Mouse (Mus musculus): ENCODE results near the gene Plekhg1. TPM values are rescaled to one million over a fixed set of nuclear protein-coding genes. Genes with fewer than 3 reads are reported as not detected.

Gene Plekhg1
- polyA plus RNA-seq, 1 experiment from 2014 or later = 16.9 TPM

GRCm38 (mm10) chr10:3702585-3702984, 37.6 kb upstream of the Plekhg1 start:
- no peaks in the 10 kb centered on the region for H3K36me3 ChIP-seq (ENCODE audit: control insufficient read depth, insufficient read depth, low read length)
- 75% methylated on average over 2 of the region's 2 CpGs for WGBS
- 0 out of 2 replicates have a peak, but pooled peaks cover 6% of the 10 kb centered on the region for H3K4me1 ChIP-seq (ENCODE audit: control insufficient read depth, insufficient read depth, low read length)
- H3K27ac ChIP-seq (ENCODE audit: low read depth, low read length) = no peak overlapping the region
- no peaks in the 10 kb centered on the region for H3K27me3 ChIP-seq (ENCODE audit: control insufficient read depth, insufficient read depth, low read length)
- no peak overlapping the region for H3K9ac ChIP-seq (ENCODE audit: low read depth, low read length)
- no peaks in the 10 kb centered on the region for H3K9me3 ChIP-seq (ENCODE audit: control insufficient read depth, low read length)
- ATAC-seq (ENCODE audit: low FRiP score, low TSS enrichment) = no peak
- no peak overlapping the region for H3K4me2 ChIP-seq (replicated peaks; ENCODE audit: low read depth, low read length)
- no peak overlapping the region for H3K4me3 ChIP-seq (ENCODE audit: low read length)

- H3K9ac ChIP-seq (ENCODE audit: low read depth, low read length) = no peak overlapping the region
- H3K27me3 ChIP-seq (ENCODE audit: control insufficient read depth, insufficient read depth, low read length) = no peaks in the 10 kb centered on the region
- no peaks in the 10 kb centered on the region for H3K4me1 ChIP-seq (ENCODE audit: control insufficient read depth, insufficient read depth, low read length)
- WGBS = 79% methylated on average over 4 of the region's 4 CpGs
- H3K36me3 ChIP-seq (ENCODE audit: control insufficient read depth, insufficient read depth, low read length) = no peaks in the 10 kb centered on the region
- no peaks in the 10 kb centered on the region for H3K9me3 ChIP-seq (ENCODE audit: control insufficient read depth, low read length)
- no peak for ATAC-seq (ENCODE audit: low FRiP score, low TSS enrichment)
- no peak overlapping the region for H3K4me2 ChIP-seq (replicated peaks; ENCODE audit: low read depth, low read length)
- no peak overlapping the region for H3K27ac ChIP-seq (ENCODE audit: low read depth, low read length)
- no peak overlapping the region for H3K4me3 ChIP-seq (ENCODE audit: low read length)
Observed at GRCm38 (mm10) chr10:3706231-3706630, 33.9 kb upstream of the Plekhg1 start.

GRCm38 (mm10) chr10:3710081-3710480, 30.1 kb upstream of the Plekhg1 start:
- Histone ChIP-seq H3K36me3 (ENCODE audit: control insufficient read depth, insufficient read depth, low read length) (no peaks in the 10 kb centered on the region), H3K9me3 (ENCODE audit: control insufficient read depth, low read length) (no peaks in the 10 kb centered on the region), H3K9ac (ENCODE audit: low read depth, low read length) (no peak overlapping the region), H3K4me3 (ENCODE audit: low read length) (no peak overlapping the region), H3K27ac (ENCODE audit: low read depth, low read length) (no peak overlapping the region), H3K4me1 (ENCODE audit: control insufficient read depth, insufficient read depth, low read length) (no peaks in the 10 kb centered on the region), H3K4me2 (replicated peaks; ENCODE audit: low read depth, low read length) (no peak overlapping the region), H3K27me3 (ENCODE audit: control insufficient read depth, insufficient read depth, low read length) (no peaks in the 10 kb centered on the region)
- ATAC-seq (ENCODE audit: low FRiP score, low TSS enrichment) = no peak
- 82% methylated on average over 3 of the region's 3 CpGs for WGBS

GRCm38 (mm10) chr10:3715302-3715943, 24.7 kb upstream of the Plekhg1 start:
- Histone ChIP-seq H3K9ac (ENCODE audit: low read depth, low read length) (no peak overlapping the region), H3K9me3 (ENCODE audit: control insufficient read depth, low read length) (no peaks in the 10 kb centered on the region), H3K4me1 (ENCODE audit: control insufficient read depth, insufficient read depth, low read length) (0 out of 2 replicates have a peak, but pooled peaks cover 2% of the 10 kb centered on the region), H3K36me3 (ENCODE audit: control insufficient read depth, insufficient read depth, low read length) (no peaks in the 10 kb centered on the region), H3K4me3 (ENCODE audit: low read length) (no peak overlapping the region), H3K27ac (ENCODE audit: low read depth, low read length) (no peak overlapping the region), H3K27me3 (ENCODE audit: control insufficient read depth, insufficient read depth, low read length) (no peaks in the 10 kb centered on the region), H3K4me2 (replicated peaks; ENCODE audit: low read depth, low read length) (no peak overlapping the region)
- 61% methylated on average over 3 of the region's 3 CpGs for WGBS
- ATAC-seq (ENCODE audit: low FRiP score, low TSS enrichment) = peak; percentile 75

GRCm38 (mm10) chr10:3718021-3718865, 21.9 kb upstream of the Plekhg1 start:
- ATAC-seq (ENCODE audit: low FRiP score, low TSS enrichment) = no peak
- no peaks in the 10 kb centered on the region for H3K27me3 ChIP-seq (ENCODE audit: control insufficient read depth, insufficient read depth, low read length)
- 67% methylated on average over 16 of the region's 16 CpGs for WGBS
- no peaks in the 10 kb centered on the region for H3K36me3 ChIP-seq (ENCODE audit: control insufficient read depth, insufficient read depth, low read length)
- 0 out of 2 replicates have a peak, but pooled peaks cover 2% of the 10 kb centered on the region for H3K4me1 ChIP-seq (ENCODE audit: control insufficient read depth, insufficient read depth, low read length)
- no peaks in the 10 kb centered on the region for H3K9me3 ChIP-seq (ENCODE audit: control insufficient read depth, low read length)
- H3K27ac ChIP-seq (ENCODE audit: low read depth, low read length) = 0 out of 2 replicates have a peak overlapping the region, but pooled peaks have one; percentile 17
- H3K4me3 ChIP-seq (ENCODE audit: low read length) = no peak overlapping the region
- H3K9ac ChIP-seq (ENCODE audit: low read depth, low read length) = no peak overlapping the region
- H3K4me2 ChIP-seq (replicated peaks; ENCODE audit: low read depth, low read length) = no peak overlapping the region

- Histone ChIP-seq H3K4me1 (ENCODE audit: control insufficient read depth, insufficient read depth, low read length) (0 out of 2 replicates have a peak, but pooled peaks cover 2% of the 10 kb centered on the region), H3K4me3 (ENCODE audit: low read length) (no peak overlapping the region), H3K9me3 (ENCODE audit: control insufficient read depth, low read length) (no peaks in the 10 kb centered on the region), H3K4me2 (replicated peaks; ENCODE audit: low read depth, low read length) (no peak overlapping the region), H3K27me3 (ENCODE audit: control insufficient read depth, insufficient read depth, low read length) (no peaks in the 10 kb centered on the region), H3K27ac (ENCODE audit: low read depth, low read length) (no peak overlapping the region), H3K9ac (ENCODE audit: low read depth, low read length) (no peak overlapping the region), H3K36me3 (ENCODE audit: control insufficient read depth, insufficient read depth, low read length) (no peaks in the 10 kb centered on the region)
- no peak for ATAC-seq (ENCODE audit: low FRiP score, low TSS enrichment)
- 92% methylated on average over 2 of the region's 2 CpGs for WGBS
Observed at GRCm38 (mm10) chr10:3720296-3720695, 19.9 kb upstream of the Plekhg1 start.

- H3K27me3 ChIP-seq (ENCODE audit: control insufficient read depth, insufficient read depth, low read length) = no peaks in the 10 kb centered on the region
- no peak overlapping the region for H3K4me3 ChIP-seq (ENCODE audit: low read length)
- H3K27ac ChIP-seq (ENCODE audit: low read depth, low read length) = no peak overlapping the region
- 0 out of 2 replicates have a peak, but pooled peaks cover 2% of the 10 kb centered on the region for H3K4me1 ChIP-seq (ENCODE audit: control insufficient read depth, insufficient read depth, low read length)
- ATAC-seq (ENCODE audit: low FRiP score, low TSS enrichment) = no peak
- H3K4me2 ChIP-seq (replicated peaks; ENCODE audit: low read depth, low read length) = no peak overlapping the region
- 38% methylated on average over 2 of the region's 2 CpGs for WGBS
- no peaks in the 10 kb centered on the region for H3K36me3 ChIP-seq (ENCODE audit: control insufficient read depth, insufficient read depth, low read length)
- no peaks in the 10 kb centered on the region for H3K9me3 ChIP-seq (ENCODE audit: control insufficient read depth, low read length)
- no peak overlapping the region for H3K9ac ChIP-seq (ENCODE audit: low read depth, low read length)
Observed at GRCm38 (mm10) chr10:3722339-3722738, 17.8 kb upstream of the Plekhg1 start.

GRCm38 (mm10) chr10:3724665-3725064, 15.5 kb upstream of the Plekhg1 start:
- Histone ChIP-seq H3K27me3 (ENCODE audit: control insufficient read depth, insufficient read depth, low read length) (no peaks in the 10 kb centered on the region), H3K27ac (ENCODE audit: low read depth, low read length) (no peak overlapping the region), H3K4me2 (replicated peaks; ENCODE audit: low read depth, low read length) (no peak overlapping the region), H3K9me3 (ENCODE audit: control insufficient read depth, low read length) (no peaks in the 10 kb centered on the region), H3K4me1 (ENCODE audit: control insufficient read depth, insufficient read depth, low read length) (no peaks in the 10 kb centered on the region), H3K4me3 (ENCODE audit: low read length) (no peak overlapping the region), H3K36me3 (ENCODE audit: control insufficient read depth, insufficient read depth, low read length) (no peaks in the 10 kb centered on the region), H3K9ac (ENCODE audit: low read depth, low read length) (no peak overlapping the region)
- ATAC-seq (ENCODE audit: low FRiP score, low TSS enrichment) = no peak
- WGBS = 63% methylated on average over 1 of the region's 1 CpGs

GRCm38 (mm10) chr10:3729666-3730065, 10.5 kb upstream of the Plekhg1 start:
- no peaks in the 10 kb centered on the region for H3K9me3 ChIP-seq (ENCODE audit: control insufficient read depth, low read length)
- no peak overlapping the region for H3K4me2 ChIP-seq (replicated peaks; ENCODE audit: low read depth, low read length)
- WGBS = 53% methylated on average over 3 of the region's 3 CpGs
- no peaks in the 10 kb centered on the region for H3K36me3 ChIP-seq (ENCODE audit: control insufficient read depth, insufficient read depth, low read length)
- H3K27ac ChIP-seq (ENCODE audit: low read depth, low read length) = no peak overlapping the region
- no peaks in the 10 kb centered on the region for H3K4me1 ChIP-seq (ENCODE audit: control insufficient read depth, insufficient read depth, low read length)
- H3K4me3 ChIP-seq (ENCODE audit: low read length) = no peak overlapping the region
- H3K27me3 ChIP-seq (ENCODE audit: control insufficient read depth, insufficient read depth, low read length) = no peaks in the 10 kb centered on the region
- no peak overlapping the region for H3K9ac ChIP-seq (ENCODE audit: low read depth, low read length)
- ATAC-seq (ENCODE audit: low FRiP score, low TSS enrichment) = no peak

Data from kidney, embryonic 14.5 days (tissue).